Mouse (Mus musculus) G1E (cell line): ENCODE results near the gene Fuca1.

Experiments
- CTCF ChIP-seq: IDR thresholded peaks from 2 replicates; pipeline ENCODE4 v1.5.1; 2012; ENCODE audit warnings: low read depth, low read length, inconsistent platforms, mixed read lengths
- GATA1 ChIP-seq: IDR thresholded peaks from 2 replicates; pipeline ENCODE4 v1.6.1; 2012; ENCODE audit warnings: borderline replicate concordance, low read length, inconsistent platforms, mixed read lengths
- GATA2 ChIP-seq: IDR thresholded peaks from 2 replicates; pipeline ENCODE4 v1.6.1; 2012; ENCODE audit warnings: low read depth, low read length, inconsistent platforms, borderline replicate concordance
- POLR2AphosphoS5 ChIP-seq: IDR thresholded peaks from 2 replicates; pipeline ENCODE4 v1.6.1; 2012; ENCODE audit warnings: low read depth, low read length, inconsistent platforms; ENCODE audit not compliant: insufficient replicate concordance
- TAL1 ChIP-seq: conservative IDR thresholded peaks from 2 replicates; pipeline ENCODE4 v1.6.1; 2012; ENCODE audit warnings: low read depth, low read length, inconsistent platforms, mixed read lengths

DNA sequence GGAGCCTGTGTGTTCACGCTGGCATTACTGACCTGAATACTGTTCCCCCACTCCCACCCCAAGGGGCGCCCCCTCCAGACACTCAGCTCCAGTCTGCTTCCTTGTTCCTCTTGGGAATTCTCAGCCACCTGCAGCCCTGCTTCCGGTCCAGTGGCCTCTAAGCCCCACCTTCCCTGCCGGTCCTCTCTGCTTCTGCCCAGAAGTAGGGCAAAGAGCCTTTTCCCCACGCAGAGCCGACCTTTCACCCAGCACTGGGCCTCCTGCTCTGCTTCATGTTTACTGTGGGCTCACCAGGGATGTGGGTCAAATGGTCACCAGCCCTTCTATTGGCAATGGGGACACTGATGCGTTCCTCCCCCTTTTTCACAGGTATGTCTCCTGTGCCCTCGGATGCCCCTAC is 37.8 kb downstream of the Fuca1 start:
- TF ChIP-seq CTCF = no peak
- TF ChIP-seq POLR2AphosphoS5 = no peak
- TF ChIP-seq TAL1 = no peak
- TF ChIP-seq GATA1 = no peak
- no peak for TF ChIP-seq GATA2
